Mouse (Mus musculus) kidney, adult 2 months (tissue): ENCODE data around the gene Khdrbs2. TPM values are rescaled to one million over a fixed set of nuclear protein-coding genes. Genes with fewer than 3 reads are reported as not detected.

Experiments
- DNase-seq: peaks from one replicate; pipeline ENCODE4 v3.0.0; 2021
- H3K27ac ChIP-seq: fragments of 200-500 bp; 2 replicates; pipeline ENCODE4 v1.5.1; 2012; ENCODE audit warnings: low read depth, low read length, control low read depth, inconsistent platforms; ENCODE audit not compliant: insufficient read depth
- H3K27me3 ChIP-seq: fragments of 200-500 bp; replicated peaks from 2 replicates; pipeline ENCODE4 v1.6.1; 2012; ENCODE audit warnings: mild to moderate bottlenecking, moderate library complexity, low read length, inconsistent platforms; ENCODE audit not compliant: control insufficient read depth, insufficient read depth
- H3K36me3 ChIP-seq: fragments of 200-500 bp; 2 replicates; pipeline ENCODE4 v1.6.1; 2012; ENCODE audit warnings: mild to moderate bottlenecking, moderate library complexity, low read length, inconsistent platforms; ENCODE audit not compliant: control insufficient read depth, insufficient read depth
- H3K4me1 ChIP-seq: fragments of 200-500 bp; 2 replicates; pipeline ENCODE4 v1.6.1; 2011; ENCODE audit warnings: low read length; ENCODE audit not compliant: control insufficient read depth, insufficient read depth
- H3K4me3 ChIP-seq: fragments of 200-500 bp; 2 replicates; pipeline ENCODE4 v1.5.1; 2011; ENCODE audit warnings: mild to moderate bottlenecking, low read depth, low read length, control low read depth; ENCODE audit not compliant: insufficient read depth
- CTCF ChIP-seq: fragments of 200-500 bp; conservative IDR thresholded peaks from 2 replicates; pipeline ENCODE4 v1.5.1; 2011; ENCODE audit warnings: low read depth, mild to moderate bottlenecking, control low read depth, low read length, moderate library complexity, mixed read lengths; ENCODE audit not compliant: insufficient read depth, insufficient read length
- POLR2A ChIP-seq: fragments of 200-500 bp; IDR thresholded peaks from one replicate; pipeline ENCODE4 v1.6.1; 2011; ENCODE audit warnings: low read depth, low read length, control low read depth
- WGBS: fragments of 180-500 bp; shearing (Covaris S2); methylation state at CpG from one replicate; pipeline ENCODE4 v1.1.7; 2018; 5-methylcytosine and 5-hydroxymethylcytosine counted together
- polyA plus RNA-seq: library from polyadenylated mRNA; depleted of rRNA; stranded (reverse); fragments of >200 nt; gene quantifications from 2 replicates; pipeline ENCODE4 v1.2.3, GENCODE M21; 2012

The Khdrbs2 gene
- polyA plus RNA-seq, 1 experiment = 0.03 TPM

DNA sequence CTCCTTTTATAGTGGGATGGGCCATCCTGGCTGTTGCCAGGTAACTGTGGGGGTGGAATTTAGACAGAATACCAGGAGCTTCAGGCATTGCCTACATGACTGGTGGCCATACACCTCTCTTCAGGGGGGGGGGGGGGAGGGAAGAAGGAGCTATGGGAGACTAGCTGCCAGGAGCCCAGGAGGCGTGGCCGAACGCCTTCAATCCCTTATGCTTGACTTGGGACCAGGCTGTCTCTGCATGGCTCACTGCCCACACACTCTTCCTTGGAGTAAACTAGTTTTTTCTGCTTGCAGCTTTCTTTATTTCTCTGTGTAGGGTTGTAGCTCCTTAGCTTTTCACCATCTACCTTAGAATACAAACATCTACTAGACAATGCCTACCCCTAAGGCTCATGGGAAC lies 98.0 kb downstream of the Khdrbs2 start:
- TF ChIP-seq CTCF = no peak
- no peak for TF ChIP-seq POLR2A
- Histone ChIP-seq H3K27ac (no peak overlapping the region), H3K27me3 (no peaks in the 10 kb centered on the region), H3K4me1 (no peaks in the 10 kb centered on the region), H3K4me3 (no peak overlapping the region), H3K36me3 (no peaks in the 10 kb centered on the region)
- 66% methylated on average over 3 of the region's 3 CpGs for WGBS
- no peak for DNase-seq

DNA sequence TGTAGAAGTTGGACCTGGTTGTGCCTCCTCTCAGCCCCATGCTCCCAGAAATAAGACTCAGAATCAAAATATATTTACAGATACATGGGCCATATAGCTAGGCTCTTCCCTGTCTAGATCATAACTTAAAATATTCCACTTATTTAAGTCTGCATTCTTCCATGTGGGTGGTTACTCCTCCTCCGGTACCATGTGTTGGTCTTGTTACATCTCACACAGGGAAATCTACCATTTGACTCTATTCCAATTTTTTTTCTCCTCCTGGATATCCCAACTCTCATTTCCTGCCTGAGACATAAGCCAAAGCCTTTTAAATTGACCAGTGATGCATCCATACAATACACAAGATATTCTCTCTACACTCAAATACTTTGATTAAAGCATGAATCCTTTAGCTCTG lies 122.2 kb downstream of the Khdrbs2 start:
- Histone ChIP-seq H3K4me3 (no peak overlapping the region), H3K4me1 (no peaks in the 10 kb centered on the region), H3K27me3 (no peaks in the 10 kb centered on the region), H3K27ac (no peak overlapping the region), H3K36me3 (no peaks in the 10 kb centered on the region)
- no peak for TF ChIP-seq POLR2A
- TF ChIP-seq CTCF = no peak
- no peak for DNase-seq
- 89% methylated on average over 1 of the region's 1 CpGs for WGBS

- Histone ChIP-seq H3K27ac (no peak overlapping the region), H3K36me3 (no peaks in the 10 kb centered on the region), H3K4me1 (no peaks in the 10 kb centered on the region), H3K4me3 (no peak overlapping the region), H3K27me3 (no peaks in the 10 kb centered on the region)
- 78% methylated on average over 5 of the region's 5 CpGs for WGBS
- no peak for TF ChIP-seq CTCF
- TF ChIP-seq POLR2A = no peak
- DNase-seq = no peak
These were observed 128.9 kb downstream of the Khdrbs2 start for GRCm38 (mm10) chr1:32301391-32301790.

- Histone ChIP-seq H3K27ac (no peak overlapping the region), H3K4me1 (no peaks in the 10 kb centered on the region), H3K36me3 (no peaks in the 10 kb centered on the region), H3K27me3 (no peaks in the 10 kb centered on the region), H3K4me3 (no peak overlapping the region)
- no peak for TF ChIP-seq POLR2A
- 59% methylated on average over 3 of the region's 3 CpGs for WGBS
- DNase-seq = no peak
These were observed 136.6 kb downstream of the Khdrbs2 start for GRCm38 (mm10) chr1:32309074-32309473.

DNA sequence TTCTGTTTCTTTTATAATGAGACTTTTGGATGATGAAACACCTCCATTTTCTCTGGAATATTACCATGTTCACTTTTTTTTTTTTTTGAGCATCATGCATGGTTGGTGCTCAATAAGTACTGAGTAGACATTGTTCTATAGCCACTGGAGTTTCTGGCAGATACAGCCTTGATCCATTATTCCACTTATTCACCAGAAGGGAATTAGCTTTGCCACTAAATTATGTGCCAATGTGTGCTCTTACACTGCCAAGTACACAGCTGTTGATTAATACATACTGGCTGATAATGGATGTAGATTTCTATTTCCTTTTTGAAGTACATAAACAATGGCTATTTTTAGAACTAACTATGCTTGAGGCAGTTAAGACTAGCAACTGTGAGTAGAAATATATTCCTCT lies 137.1 kb downstream of the Khdrbs2 start:
- H3K27ac ChIP-seq = no peak overlapping the region
- H3K4me1 ChIP-seq = no peaks in the 10 kb centered on the region
- TF ChIP-seq CTCF = no peak
- TF ChIP-seq POLR2A = no peak
- H3K4me3 ChIP-seq = no peak overlapping the region
- H3K36me3 ChIP-seq = no peaks in the 10 kb centered on the region
- H3K27me3 ChIP-seq = no peaks in the 10 kb centered on the region
- DNase-seq = no peak

DNA sequence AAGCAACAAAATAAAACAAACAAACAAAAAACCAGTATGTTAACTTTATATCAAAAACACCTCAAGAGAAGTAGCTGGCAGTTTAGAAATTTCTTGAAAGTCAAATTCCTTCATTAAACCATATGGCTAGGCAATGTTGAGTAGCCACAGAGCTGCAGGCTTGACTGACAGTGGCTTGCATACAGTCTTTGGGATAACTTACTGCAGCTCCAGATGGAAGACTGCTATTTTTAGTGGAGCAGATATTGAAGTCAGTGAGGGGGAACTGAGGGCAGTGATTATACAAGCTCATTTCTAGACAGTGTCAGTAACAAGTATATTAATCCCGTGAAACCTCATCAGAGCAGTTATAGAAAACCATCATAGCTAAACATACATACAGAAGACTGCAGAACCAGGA lies 166.6 kb downstream of the Khdrbs2 start:
- H3K27ac ChIP-seq = no peak overlapping the region
- no peaks in the 10 kb centered on the region for H3K36me3 ChIP-seq
- no peak overlapping the region for H3K4me3 ChIP-seq
- DNase-seq = no peak
- TF ChIP-seq POLR2A (no peak), CTCF (no peak)
- H3K4me1 ChIP-seq = no peaks in the 10 kb centered on the region
- 84% methylated on average over 1 of the region's 1 CpGs for WGBS
- H3K27me3 ChIP-seq = no peaks in the 10 kb centered on the region

DNA sequence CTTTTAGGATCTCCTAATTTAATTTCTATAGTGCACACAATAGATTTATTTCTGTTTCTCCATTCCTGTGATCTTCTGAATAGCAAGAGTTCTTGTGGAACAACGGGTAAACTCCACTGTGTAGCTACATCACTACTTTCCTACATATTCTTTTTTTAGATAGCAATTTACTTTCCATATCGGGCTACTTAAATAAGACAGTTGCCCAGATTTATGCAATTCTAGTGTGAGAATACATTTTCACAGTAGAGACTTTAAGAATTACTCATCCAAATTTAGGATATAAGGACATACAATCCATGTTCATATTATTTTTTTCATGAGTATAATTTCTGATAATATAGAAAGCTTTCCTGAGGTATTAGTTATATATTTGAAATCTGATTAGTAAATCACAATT lies 175.0 kb downstream of the Khdrbs2 start:
- no peak overlapping the region for H3K27ac ChIP-seq
- no peaks in the 10 kb centered on the region for H3K36me3 ChIP-seq
- no peak for DNase-seq
- WGBS = 83% methylated on average over 2 of the region's 2 CpGs
- no peaks in the 10 kb centered on the region for H3K27me3 ChIP-seq
- H3K4me1 ChIP-seq = no peaks in the 10 kb centered on the region
- no peak overlapping the region for H3K4me3 ChIP-seq
- TF ChIP-seq CTCF (no peak), POLR2A (no peak)

DNA sequence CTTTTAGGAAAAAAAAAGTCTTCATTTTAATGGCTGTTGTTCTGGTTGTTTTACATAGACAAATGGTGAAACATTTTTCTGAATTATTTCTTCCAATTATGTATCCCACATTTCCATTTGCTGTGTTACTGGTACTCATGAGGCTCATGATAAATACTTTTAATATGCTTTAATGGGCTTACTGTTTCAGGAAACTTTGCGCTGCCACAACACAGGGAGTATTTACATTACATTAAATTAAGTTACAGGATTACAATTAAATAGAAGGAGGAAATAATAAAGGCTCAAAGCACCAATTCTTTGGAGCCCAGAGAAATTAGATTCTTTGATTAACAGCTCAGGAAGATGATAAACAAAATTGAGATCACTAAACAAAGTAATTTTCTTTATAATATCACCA lies 179.6 kb downstream of the Khdrbs2 start:
- Histone ChIP-seq H3K4me1 (no peaks in the 10 kb centered on the region), H3K27me3 (no peaks in the 10 kb centered on the region), H3K36me3 (no peaks in the 10 kb centered on the region), H3K4me3 (no peak overlapping the region), H3K27ac (no peak overlapping the region)
- WGBS = 47% methylated on average over 1 of the region's 1 CpGs
- no peak for DNase-seq
- TF ChIP-seq POLR2A (no peak), CTCF (no peak)

DNA sequence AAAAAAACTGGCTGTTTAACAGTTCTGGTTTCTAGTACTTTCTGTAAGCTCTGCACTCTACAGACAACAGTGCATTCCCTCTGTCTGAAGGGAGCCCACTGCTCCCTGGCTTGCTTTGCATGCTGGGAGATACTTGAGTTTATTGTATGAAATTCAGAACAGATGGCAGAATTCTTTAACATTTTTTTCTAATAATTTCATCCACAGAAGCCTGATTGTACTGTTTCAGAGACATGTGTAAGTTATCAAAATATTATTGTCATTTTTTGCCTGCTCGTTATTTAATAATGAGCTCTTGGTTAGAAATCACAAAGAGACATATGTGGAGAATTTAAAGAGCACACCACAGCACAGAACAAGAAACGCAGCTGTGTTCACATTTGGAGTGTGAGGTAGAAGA lies 191.0 kb downstream of the Khdrbs2 start:
- no peak for DNase-seq
- Histone ChIP-seq H3K4me1 (no peaks in the 10 kb centered on the region), H3K4me3 (no peak overlapping the region), H3K27ac (no peak overlapping the region), H3K27me3 (no peaks in the 10 kb centered on the region; the same call in 1 of the 2 replicates), H3K36me3 (no peaks in the 10 kb centered on the region)
- 70% methylated on average over 2 of the region's 2 CpGs for WGBS
- TF ChIP-seq POLR2A = no peak
- TF ChIP-seq CTCF = no peak
